Mouse (Mus musculus) megakaryocyte-erythroid progenitor cell, adult 5-6 weeks (primary cell): Measurements from ENCODE around the gene Dirc2. TPM values are rescaled to one million over a fixed set of nuclear protein-coding genes. Genes with fewer than 3 reads are reported as not detected.
A peak's percentile ranks its signal among the peaks of the same experiment; 100 is the strongest.

Experiments
- ATAC-seq: replicated peaks from 2 replicates; pipeline ENCODE4 v1.8.0; 2016; ENCODE audit warnings: mild to moderate bottlenecking, inconsistent platforms; ENCODE audit not compliant: severe bottlenecking, poor library complexity, low FRiP score, low TSS enrichment
- total RNA-seq, 2 experiments: library from RNA; stranded (forward) in 1 of 2; stranded (reverse) in 1 of 2; fragments of 200-1000, 215-1000 nt in 1 of 2; fragments of >200 nt in 1 of 2; fragmentation: Nextera tagmentation in 1 of 2; gene quantifications; 2 replicates each; pipeline ENCODE4 v1.2.3; 2014 to 2017

Dirc2 gene
- total RNA-seq, 2 experiments from 2014 or later = 1.2 to 2.1 TPM

- ATAC-seq = 0 out of 2 replicates have a peak, but pooled peaks have one; percentile 37
These were observed 26.8 kb downstream of the Dirc2 start for GRCm38 (mm10) chr16:35742251-35742937.

GRCm38 (mm10) chr16:35741621-35742020 lies 27.5 kb downstream of the Dirc2 start:
- no peak for ATAC-seq

- ATAC-seq = no peak
These were observed 28.2 kb downstream of the Dirc2 start for GRCm38 (mm10) chr16:35740943-35741342.

GRCm38 (mm10) chr16:35740357-35740756 lies 28.8 kb downstream of the Dirc2 start:
- no peak for ATAC-seq

GRCm38 (mm10) chr16:35739548-35739947 lies 29.6 kb downstream of the Dirc2 start:
- no peak for ATAC-seq

GRCm38 (mm10) chr16:35738096-35738767 lies 30.9 kb downstream of the Dirc2 start:
- ATAC-seq = no peak

GRCm38 (mm10) chr16:35734038-35734437 lies 35.1 kb downstream of the Dirc2 start:
- ATAC-seq = peak; percentile 81

- ATAC-seq = no peak
These were observed 37.1 kb downstream of the Dirc2 start for GRCm38 (mm10) chr16:35732096-35732495.

- ATAC-seq = no peak
These were observed 39.9 kb downstream of the Dirc2 start for GRCm38 (mm10) chr16:35729151-35729738.

- no peak for ATAC-seq
These were observed 42.6 kb downstream of the Dirc2 start for GRCm38 (mm10) chr16:35726601-35727000.

GRCm38 (mm10) chr16:35724561-35724960 lies 44.6 kb downstream of the Dirc2 start:
- no peak for ATAC-seq

GRCm38 (mm10) chr16:35717761-35718160 lies 51.4 kb downstream of the Dirc2 start:
- no peak for ATAC-seq

- 0 out of 2 replicates have a peak, but pooled peaks have one; percentile 44 for ATAC-seq
These were observed 52.9 kb downstream of the Dirc2 start for GRCm38 (mm10) chr16:35716257-35716656.

GRCm38 (mm10) chr16:35715771-35716170 lies 53.4 kb downstream of the Dirc2 start:
- ATAC-seq = no peak

- no peak for ATAC-seq
These were observed 53.8 kb downstream of the Dirc2 start for GRCm38 (mm10) chr16:35715350-35715749.

- no peak for ATAC-seq
These were observed 54.5 kb downstream of the Dirc2 start for GRCm38 (mm10) chr16:35714689-35715088.

- no peak for ATAC-seq
These were observed 55.5 kb downstream of the Dirc2 start for GRCm38 (mm10) chr16:35713606-35714005.

GRCm38 (mm10) chr16:35711004-35711403 lies 58.2 kb downstream of the Dirc2 start:
- no peak for ATAC-seq

GRCm38 (mm10) chr16:35707004-35707403 lies 62.2 kb downstream of the Dirc2 start:
- ATAC-seq = no peak

GRCm38 (mm10) chr16:35704796-35705195 lies 64.4 kb downstream of the Dirc2 start:
- ATAC-seq = no peak
